Mouse (Mus musculus) kidney, adult 9 months (tissue): ENCODE results near the gene Ice1.
A peak's percentile ranks its signal among the peaks of the same experiment; 100 is the strongest.

Experiments
- DNase-seq: peaks from one replicate; pipeline ENCODE4 v3.0.0; 2022

Gene Ice1

DNA sequence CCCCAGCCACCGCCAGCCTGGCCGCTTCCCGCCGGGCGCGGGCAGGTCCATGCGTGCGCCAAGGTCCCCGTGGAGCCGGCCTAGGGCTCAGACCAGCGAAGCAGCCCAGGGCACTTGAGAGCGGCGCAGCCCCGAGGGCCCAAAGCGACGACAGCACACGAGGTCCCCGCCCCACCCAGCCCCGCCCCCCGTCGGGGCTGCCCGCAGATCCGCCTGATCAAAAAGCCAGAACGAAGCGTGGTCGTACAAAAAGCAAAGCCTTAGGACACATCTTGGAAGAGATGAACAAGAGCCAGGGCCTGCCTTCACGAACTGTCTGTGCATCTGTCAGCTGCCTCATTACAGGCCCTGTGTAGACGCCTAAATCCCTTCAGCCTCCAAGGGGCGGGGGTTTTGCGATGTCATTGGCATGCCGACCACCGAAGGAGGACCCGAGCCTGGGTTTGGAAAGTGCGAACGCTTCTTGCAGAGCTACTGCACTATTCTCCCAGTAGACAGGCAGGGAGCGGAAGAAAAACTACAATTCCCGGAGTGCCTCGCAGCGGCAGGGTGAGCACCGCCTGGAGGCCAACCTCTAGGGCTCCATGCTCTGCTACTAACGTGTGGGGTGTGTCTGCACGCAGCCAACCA lies 343 bp upstream of the Ice1 start:
- peak; percentile 97 for DNase-seq

DNA sequence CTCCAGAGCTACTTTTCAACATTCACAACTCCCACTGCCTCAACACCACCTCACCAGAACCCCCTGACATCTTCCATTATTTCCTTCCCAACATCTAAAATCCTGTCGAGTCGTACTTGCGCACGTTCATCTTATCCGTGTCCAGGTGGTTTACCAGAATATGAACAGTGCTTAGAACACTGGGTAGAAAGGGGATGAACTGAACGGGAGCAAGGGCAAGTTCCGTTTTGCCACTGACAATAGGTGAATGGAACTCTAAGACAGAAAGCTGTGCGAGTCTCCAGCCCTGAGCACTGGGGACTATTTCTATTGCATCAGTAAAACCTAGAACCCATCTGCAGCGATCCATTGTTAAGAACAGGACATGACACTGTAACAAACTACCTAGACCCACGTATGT lies 728 bp downstream of the Ice1 start:
- DNase-seq = no peak

DNA sequence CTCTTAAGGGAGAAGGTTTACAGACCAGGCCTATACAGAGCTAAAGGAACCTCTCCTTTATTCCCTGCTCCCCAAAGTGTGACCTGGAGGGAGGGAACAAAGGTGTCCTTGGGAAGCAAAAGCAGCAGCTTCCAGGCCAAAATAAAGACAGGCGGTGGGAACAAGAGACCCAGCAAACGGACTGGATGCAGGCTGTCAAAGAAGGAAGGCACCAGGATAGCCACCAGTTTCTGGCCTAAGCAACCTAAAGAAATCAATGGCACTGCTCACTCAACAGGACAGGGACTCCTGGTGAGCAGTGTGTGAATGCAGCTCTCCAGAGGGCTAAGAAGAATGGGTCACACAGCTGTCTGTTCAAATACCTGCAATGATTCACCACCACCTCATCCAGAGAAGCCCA lies 1.8 kb downstream of the Ice1 start:
- no peak for DNase-seq

DNA sequence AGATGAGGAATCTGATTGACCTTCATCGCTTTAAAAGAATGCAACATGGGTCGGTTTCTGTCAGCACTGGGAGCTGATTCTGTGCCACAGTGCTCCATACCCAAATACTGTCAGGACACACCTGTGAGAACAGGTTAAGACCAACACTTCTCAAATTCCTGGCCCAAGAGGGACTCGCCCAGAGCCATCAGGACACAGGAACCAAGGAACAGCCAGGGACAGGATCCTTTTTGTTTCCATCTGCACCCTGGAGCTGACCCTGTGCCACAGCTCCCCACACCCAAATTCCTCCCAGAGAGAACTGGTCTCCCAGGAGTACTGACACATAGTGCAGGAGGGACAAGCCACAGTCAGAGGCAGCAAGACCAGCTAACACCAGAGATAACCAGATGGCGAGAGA lies 11.0 kb downstream of the Ice1 start:
- DNase-seq = no peak

DNA sequence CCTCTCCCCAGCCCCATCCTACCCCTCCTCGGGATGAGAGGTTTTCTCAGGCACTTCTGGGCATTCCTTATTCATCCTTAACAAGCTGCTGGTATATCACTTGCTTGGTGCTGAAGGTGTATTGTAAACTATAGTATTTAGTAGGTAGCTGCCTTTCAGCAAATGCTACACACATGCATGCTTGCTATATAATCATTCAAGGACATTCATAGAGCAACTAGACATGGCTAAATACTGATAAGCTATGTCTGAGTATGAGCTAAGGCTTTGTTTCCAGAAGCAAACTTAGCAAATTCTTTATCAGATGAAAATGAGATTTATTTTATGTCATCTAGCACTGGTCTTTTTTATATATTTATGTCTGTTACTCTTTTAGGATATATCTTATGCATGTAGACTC lies 11.8 kb downstream of the Ice1 start:
- no peak for DNase-seq

DNA sequence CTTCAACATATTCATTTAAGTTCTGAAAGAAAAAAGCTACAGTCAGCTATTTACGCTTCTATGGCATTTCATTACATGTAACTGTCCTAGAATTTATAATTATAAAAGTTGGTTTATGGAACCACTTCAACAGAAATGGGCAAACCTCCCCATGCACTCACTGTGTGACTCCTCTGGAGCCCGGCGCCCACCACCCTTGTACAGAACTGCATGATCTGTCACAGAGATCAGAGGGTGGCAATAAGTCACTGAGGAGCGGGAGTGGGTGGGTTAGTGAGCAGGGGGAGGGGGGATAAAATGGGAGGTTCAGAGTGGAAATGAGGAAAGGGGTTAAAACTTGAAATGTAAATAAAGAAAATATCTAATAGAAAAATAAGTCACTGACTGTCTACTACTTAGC lies 13.0 kb downstream of the Ice1 start:
- no peak for DNase-seq

DNA sequence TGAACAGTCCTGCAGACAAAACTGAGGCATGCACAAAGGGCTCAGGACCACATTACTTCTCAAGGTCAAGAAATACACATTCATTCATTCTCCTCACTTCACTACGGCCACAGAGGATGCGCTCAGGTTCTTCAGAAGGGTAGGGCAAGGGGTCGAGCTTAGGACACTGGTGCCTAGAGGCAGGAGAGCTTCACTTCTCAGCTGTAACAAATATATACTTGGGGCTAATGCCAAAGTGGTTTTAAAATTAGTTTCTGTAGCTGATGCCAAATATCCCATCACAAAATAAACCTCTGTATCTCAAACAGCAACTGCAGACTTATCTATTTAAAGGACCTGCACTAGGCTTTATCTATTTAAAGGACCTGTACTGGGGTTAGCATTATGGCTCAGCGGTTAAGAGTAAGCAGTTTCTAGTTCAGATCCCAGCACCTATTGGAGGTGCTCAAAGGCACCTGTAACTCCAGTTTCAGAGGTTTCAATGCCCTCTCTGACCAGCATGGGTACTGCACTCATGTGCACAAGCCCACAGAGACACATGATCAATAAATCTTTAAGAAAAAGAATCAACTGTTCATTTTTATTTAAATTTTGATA lies 14.9 kb downstream of the Ice1 start:
- no peak for DNase-seq

DNA sequence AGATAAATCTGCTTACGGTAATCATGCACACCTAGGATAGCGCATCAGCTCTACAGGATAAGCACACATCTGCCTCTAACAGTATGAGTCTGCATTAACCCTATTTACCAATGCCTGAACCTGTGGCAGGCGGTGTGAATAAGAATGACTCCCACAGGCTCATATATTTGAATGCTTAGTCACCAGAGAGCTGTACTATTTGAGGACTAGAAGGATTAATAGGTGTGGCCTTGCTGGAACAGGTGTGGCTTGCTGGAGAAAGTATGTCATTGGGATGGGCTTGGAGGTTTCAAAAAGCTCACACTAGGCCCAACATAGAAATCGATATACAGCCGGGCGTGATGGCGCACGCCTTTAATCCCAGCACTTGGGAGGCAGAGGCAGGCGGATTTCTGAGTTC lies 15.9 kb downstream of the Ice1 start:
- no peak for DNase-seq

DNA sequence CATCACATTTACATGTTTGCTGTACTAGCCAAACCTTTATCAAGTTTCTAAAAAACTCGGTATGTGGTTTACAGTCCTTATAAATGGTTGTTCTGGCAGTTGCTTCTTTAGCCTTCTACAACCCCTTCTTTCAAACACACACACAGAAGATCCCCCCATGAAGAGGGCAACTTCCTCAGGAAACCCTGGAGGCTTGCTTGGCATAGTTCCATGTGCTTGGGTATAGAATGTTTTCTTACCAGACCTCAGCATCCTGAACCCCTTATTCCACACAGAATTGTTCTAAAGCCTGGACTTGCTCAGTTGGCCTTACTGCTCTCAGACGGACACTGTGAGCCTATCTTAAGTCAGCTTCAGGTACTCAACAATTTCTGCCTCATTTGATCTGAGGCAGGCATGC lies 24.6 kb downstream of the Ice1 start:
- no peak for DNase-seq

DNA sequence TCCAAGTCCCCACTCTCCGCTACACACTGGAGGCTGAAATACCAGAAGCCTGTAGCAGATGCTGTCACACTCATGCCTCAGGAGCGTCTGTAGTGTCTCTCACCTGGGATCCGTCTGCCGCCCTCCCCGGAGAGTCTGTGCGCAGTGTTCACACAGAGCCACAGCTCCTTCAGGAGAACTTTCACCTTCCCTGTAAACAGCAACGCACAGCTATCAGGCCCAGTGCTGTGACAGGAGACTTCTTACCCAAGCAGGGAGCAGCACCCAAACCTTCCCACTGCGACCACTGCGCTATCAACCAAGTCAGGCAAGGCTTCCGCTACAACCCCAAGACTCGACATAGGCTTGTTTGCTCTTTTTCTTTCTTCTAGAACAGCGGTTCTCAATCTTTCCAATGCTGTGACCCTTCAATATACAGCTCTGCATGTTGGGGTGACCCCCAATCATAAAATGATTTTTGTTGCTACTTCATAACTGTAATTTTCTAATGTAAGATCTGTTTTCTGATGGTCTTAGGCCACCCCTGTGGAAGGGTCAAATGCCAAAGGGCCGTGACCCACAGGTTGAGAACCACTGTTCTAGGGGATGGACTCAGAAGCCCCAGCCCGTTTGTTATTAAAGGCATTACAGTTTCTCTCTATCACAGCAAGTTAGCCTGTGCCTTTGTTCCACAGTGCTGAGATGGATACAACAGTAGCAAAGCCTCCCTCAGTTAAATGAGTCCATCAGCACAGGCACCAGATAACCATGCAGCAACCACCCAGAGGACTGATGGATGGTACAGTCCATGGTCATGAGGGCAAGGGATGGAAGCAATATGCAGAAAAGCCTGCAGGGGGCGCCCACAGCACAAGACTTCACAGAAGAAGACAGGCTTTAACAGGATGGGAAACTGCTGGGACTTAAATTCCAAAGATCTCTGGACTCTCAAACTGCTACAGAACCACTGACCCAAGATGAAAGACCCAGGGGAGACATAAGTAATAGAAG lies 26.7 kb downstream of the Ice1 start:
- peak; percentile 82 for DNase-seq

DNA sequence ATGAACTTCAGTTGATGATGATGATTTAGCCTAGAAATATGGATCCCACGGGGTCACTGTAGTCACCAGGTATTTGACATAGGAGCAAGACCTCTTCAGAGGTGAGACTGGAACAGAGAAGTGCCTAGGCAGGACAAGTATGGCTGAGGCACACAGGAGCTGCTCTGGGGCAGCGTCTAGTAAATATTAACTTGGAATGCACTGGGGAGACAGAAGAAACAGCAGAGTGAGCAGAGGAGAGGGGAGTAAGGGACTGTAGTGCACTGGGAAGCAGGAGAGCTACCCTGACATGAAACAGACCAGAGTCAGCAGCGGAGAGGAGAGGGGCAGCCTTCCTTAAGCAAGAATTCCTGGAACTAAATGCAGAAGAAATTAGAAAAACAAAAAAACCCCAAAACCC lies 27.8 kb downstream of the Ice1 start:
- peak; percentile 28 for DNase-seq

DNA sequence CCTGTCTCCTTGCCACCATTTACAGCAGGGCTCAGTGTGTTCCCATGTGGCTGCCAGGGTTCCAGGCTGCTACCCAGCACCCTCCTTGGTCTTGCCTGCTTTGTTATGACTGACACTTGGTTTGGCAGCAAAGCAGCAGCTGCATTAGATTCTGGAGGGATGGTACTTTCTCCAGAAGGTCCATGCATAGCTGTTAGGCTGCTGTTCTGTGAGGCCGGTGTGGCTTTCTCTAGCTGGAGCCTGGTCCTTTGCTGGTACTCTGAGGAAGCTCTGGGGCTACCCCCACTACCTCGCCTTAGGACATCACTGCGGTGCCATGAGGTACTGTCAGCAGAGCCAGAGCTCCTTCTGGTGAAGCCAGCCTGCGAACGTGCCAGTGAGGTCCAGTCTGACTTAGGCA lies 32.1 kb downstream of the Ice1 start:
- DNase-seq = no peak

DNA sequence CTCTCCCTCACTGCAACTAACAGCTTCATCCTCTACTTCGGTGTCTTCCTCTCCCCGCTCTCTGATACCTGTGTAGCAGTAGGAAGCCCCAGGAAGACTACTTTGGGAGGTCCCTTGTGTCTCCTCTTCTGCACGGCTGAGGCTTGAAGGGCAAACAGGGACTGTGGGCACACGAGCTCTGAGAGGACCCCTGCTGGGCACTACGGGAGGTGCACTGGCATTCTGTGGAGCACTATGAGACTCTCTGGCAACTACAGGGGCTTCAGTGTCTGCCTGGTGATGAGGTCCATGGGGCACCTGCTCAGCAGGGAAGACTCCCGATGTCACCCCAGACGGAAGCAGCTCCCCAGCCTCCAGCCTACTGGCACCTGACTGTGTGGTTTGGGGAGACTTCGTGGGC lies 32.7 kb downstream of the Ice1 start:
- no peak for DNase-seq

DNA sequence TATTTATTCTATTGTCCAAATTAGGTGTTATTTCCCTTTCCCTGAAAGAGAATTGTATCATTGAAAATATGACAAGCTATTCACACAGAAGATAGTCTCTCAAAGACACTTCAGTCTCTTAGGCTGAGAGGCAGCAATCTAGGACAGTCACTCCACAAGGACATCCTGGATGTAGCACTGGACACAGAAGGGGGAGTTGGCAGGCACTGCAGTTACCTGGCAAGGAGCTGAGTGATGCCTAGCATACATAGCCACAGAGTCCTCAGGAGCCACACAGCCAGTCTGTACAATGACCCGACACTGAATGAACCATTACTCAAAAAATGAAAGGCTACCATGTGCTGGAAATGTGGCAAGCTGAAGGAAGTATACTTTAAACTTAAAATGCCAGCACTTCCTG lies 35.9 kb downstream of the Ice1 start:
- DNase-seq = no peak

DNA sequence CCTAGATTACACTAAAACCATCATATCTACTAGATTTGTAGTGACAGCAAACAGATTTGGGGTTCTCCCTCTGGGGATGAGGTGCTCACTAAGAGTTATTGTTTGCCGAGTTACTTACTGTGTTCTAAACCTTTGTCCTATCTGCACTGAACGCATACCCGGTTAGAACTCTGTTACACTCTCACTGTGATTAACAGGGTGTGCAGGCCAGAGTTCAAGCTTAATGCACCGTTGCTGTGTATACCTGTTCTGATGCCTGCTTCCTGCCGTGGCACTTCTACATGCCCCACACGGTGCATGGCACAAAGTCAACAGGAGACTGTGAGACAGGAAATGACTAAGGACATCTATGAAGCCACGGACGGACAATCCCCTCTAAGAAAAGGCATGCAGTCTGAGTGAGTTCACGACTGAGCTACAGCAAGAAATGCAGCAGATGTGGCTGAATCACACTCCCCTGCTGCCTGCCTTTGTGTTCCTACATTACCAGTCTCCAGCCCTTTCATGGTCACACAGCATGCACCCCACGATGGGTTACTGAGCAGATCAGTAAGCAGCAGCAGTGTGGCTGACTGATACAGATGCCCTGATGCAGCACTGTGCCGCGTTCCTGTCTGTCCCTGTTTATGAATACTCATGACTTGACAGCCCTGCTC lies 37.3 kb downstream of the Ice1 start:
- DNase-seq = peak; percentile 71

DNA sequence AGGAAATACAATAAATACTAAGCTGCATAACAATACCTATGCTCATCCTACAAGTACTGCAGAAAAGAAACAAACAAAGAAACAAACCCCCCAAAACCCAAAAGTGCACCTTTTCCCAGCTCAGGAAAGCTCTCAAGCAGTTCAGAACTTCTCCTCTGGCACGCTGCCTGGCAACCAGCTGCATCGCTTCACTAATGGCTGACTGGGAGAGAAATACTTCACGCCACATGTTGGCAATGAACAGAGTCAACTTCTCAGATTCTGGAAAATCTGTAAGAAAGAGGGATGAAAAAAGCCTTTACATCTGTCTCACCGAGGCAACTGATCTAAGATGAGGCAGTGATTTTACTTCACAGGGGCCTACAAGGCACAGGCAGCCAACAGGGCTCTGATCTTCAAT lies 38.5 kb downstream of the Ice1 start:
- DNase-seq = peak; percentile 29

DNA sequence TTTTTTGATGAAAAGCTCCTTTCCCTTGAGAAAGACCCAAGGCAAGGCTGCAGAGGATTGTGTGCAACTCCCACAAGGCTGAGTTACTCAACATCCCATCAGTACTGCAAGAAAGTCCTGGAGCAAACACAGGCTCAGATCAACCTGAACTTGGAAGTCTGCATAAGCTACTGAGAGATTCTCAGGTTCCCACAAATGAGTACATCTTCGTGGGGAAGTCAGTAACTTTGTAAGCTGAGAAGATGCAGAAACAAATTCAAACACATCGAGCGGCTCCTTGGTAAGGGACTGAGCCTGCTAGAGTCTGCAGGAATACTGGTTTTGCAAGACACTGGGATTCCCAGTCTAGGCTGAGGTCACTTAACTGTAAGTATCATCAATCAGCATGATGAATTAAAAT lies 40.5 kb downstream of the Ice1 start:
- no peak for DNase-seq

DNA sequence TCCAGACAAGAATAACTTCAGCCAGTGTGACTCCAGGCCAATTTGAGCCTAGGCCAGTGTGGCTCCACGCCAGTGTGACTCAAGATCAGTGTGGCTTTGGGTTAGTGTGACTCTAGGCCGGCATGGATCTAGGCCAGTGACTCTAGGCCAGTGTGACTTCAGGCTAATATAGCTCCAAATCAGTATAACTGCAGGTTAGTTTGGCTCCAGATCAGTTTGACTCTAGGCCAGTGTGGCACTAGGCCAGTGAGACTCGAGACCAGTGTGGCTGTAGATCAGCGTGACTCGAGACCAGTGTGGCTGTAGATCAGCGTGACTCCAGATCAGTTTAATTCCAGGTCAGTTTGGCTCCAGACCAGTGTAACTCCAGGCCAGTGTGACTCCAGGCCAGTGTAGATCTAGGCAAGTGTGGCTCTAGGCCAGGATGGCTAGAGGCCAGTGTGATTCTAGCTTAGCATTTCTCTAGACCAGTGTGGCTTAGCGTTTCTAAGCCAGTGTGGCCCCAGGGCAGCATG lies 47.1 kb downstream of the Ice1 start:
- DNase-seq = peak; percentile 65

DNA sequence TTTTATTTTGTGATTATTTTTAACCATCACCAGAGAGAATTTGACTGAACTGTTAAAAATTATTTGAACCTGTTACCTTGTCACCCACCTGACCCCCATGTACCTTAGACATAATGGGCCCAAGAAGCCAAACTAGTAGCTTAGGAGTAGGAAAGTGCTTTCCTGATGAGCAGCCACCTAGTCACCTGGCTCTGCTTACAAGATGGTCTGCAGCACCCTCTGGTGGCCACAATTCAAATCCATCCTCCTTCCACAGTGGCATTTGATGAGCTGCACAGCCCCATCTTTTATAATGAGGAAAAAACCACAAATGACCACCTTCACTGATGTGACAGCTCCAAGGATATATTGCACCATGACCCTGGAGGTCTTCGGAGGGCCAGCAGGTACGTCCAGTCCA lies 50.5 kb downstream of the Ice1 start:
- peak; percentile 61 for DNase-seq

DNA sequence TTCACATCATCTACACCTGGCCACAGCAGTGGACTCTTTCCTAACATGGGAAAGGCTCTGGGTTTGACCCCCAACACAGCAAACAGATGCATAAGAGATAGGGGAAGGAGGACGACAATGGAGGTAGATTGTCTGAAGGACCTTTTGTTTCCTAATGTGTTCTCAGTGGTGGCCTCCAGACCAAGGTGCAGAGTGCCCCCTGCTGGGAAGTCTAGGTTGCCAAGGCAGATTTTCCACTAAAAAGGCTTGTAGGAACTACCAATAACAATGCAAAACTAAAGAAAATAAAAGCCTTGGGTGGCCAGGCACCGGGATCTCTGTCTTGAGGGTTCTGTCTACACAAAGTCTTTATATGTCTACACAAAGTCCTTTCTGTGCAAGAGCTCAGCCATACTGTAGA lies 54.9 kb downstream of the Ice1 start:
- peak; percentile 44 for DNase-seq

DNA sequence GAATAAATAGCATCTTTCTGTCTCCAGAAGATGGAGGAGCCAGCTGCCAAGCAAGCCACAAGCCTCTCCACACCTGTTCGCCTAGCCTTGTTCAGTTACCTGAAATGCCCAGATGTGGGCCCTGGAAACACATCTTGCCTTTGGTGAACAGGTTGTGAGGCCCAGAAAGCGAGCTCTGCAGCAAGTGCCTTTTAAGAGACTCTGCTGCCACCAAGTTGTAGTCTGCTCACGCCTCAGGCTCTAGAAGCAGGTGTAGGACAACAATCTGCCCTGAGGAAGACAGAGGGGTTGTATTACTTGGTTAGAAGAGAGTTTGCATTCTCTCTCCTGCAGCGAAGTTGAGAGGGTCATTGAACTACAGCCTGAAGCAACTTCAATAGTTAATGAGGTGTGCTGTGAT lies 55.9 kb downstream of the Ice1 start:
- no peak for DNase-seq

DNA sequence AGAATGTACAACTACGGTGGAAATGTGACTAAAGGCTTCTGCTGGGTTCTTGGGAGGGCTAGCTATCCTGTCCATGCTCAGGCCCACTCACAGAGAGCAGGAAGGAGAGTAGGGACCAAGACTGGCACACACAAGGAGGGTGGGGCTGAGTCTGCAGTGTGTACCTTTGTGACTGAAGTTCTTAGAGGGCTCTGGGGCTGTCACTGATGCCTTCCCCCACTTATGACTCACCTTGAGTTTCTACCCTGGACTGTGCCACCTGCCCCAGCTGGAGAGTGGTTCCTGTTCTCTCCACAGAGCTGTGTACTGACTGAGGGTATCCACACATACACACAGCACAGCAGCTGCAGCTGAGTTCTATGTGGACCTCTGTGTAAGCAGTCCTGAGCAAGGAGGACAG lies 63.2 kb downstream of the Ice1 start:
- DNase-seq = no peak

DNA sequence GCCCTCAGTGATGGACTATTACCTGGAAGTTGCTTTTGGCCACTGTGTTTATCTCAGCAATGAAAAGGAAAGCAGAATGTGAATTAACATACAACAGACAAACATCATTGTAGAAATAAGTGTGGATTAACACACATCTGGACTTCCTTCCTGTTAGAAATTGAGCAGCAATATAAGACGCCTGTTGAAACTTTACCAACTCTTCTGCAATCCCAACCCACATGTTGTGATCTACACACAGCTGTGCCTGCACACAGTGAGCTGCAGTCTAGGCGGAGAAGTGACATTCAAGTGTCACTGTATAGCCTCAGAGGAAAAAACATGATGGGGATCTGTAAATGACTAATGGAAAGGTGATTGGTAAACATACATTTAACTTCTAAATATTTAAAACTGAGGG lies 69.5 kb downstream of the Ice1 start:
- DNase-seq = no peak
